Mouse (Mus musculus) spleen, postnatal 10 days (tissue): ENCODE measurements around the gene Ippk.

Source experiments
- DNase-seq, 2 experiments: peaks; one replicate each; pipeline ENCODE4 v3.0.0; 2021 to 2022; ENCODE audit warnings: low spot score in 2 of 2

Ippk gene

GRCm38 (mm10) chr13:49430529-49430928 lies 9.5 kb downstream of the Ippk start:
- no peak for DNase-seq

- no peak for DNase-seq
Measured at GRCm38 (mm10) chr13:49433268-49434029, 12.4 kb downstream of the Ippk start.

- DNase-seq = no peak
Measured at GRCm38 (mm10) chr13:49435745-49436144, 14.7 kb downstream of the Ippk start.

- no peak for DNase-seq
Measured at GRCm38 (mm10) chr13:49436170-49436569, 15.1 kb downstream of the Ippk start.

GRCm38 (mm10) chr13:49444451-49444850 lies 23.4 kb downstream of the Ippk start:
- DNase-seq = no peak

GRCm38 (mm10) chr13:49449318-49449749 lies 28.3 kb downstream of the Ippk start:
- peak; percentile 59 to 84 for DNase-seq

- DNase-seq = no peak
Measured at GRCm38 (mm10) chr13:49460276-49460675, 39.2 kb downstream of the Ippk start.

GRCm38 (mm10) chr13:49460692-49461414 lies 39.8 kb downstream of the Ippk start:
- no peak for DNase-seq

- no peak for DNase-seq
Measured at GRCm38 (mm10) chr13:49461458-49462132, 40.5 kb downstream of the Ippk start.

GRCm38 (mm10) chr13:49462921-49463320 lies 41.9 kb downstream of the Ippk start:
- no peak for DNase-seq

- no peak for DNase-seq
Measured at GRCm38 (mm10) chr13:49465875-49466274, 44.8 kb downstream of the Ippk start.

GRCm38 (mm10) chr13:49466393-49467075 lies 45.5 kb downstream of the Ippk start:
- no peak for DNase-seq

- no peak for DNase-seq
Measured at GRCm38 (mm10) chr13:49467585-49467984, 46.5 kb downstream of the Ippk start.

GRCm38 (mm10) chr13:49469002-49469401 lies 48.0 kb downstream of the Ippk start:
- no peak for DNase-seq

GRCm38 (mm10) chr13:49470319-49470718 lies 49.3 kb downstream of the Ippk start:
- no peak for DNase-seq

- DNase-seq = no peak
Measured at GRCm38 (mm10) chr13:49470806-49471205, 49.8 kb downstream of the Ippk start.

- DNase-seq = no peak
Measured at GRCm38 (mm10) chr13:49471981-49472675, 51.1 kb downstream of the Ippk start.

- no peak for DNase-seq
Measured at GRCm38 (mm10) chr13:49472676-49473005, 51.6 kb downstream of the Ippk start.

- no peak for DNase-seq
Measured at GRCm38 (mm10) chr13:49477887-49478286, 56.8 kb downstream of the Ippk start.

GRCm38 (mm10) chr13:49478851-49479374 lies 57.9 kb downstream of the Ippk start:
- no peak for DNase-seq

- DNase-seq = no peak
Measured at GRCm38 (mm10) chr13:49479399-49479798, 58.4 kb downstream of the Ippk start.
